Mouse (Mus musculus): ENCODE measurements around the gene Olfr104-ps. TPM values are rescaled to one million over a fixed set of nuclear protein-coding genes. Genes with fewer than 3 reads are reported as not detected.

Gene Olfr104-ps
- polyA plus RNA-seq, 1 experiment from 2014 or later: not detected

Other genes starting within 250 kb of the Olfr104-ps start
- gene Olfr92, start 239.5 kb upstream of the Olfr104-ps start, polyA plus RNA-seq (2014; fragmentation: Nextera tagmentation; extraction: Ambion mirVana): not detected in 2 replicates
- gene Olfr93, start 198.1 kb upstream of the Olfr104-ps start, polyA plus RNA-seq (2014; fragmentation: Nextera tagmentation; extraction: Ambion mirVana): not detected in 2 replicates
- gene Ubd, start 165.7 kb upstream of the Olfr104-ps start, polyA plus RNA-seq (2014; fragmentation: Nextera tagmentation; extraction: Ambion mirVana): not detected in 2 replicates
- gene Olfr94, start 158.6 kb upstream of the Olfr104-ps start, polyA plus RNA-seq (2014; fragmentation: Nextera tagmentation; extraction: Ambion mirVana): not detected in 2 replicates
- not detected in 2 replicates for gene Olfr95, start 146.5 kb upstream of the Olfr104-ps start, polyA plus RNA-seq (2014; fragmentation: Nextera tagmentation; extraction: Ambion mirVana)
- gene Olfr96, start 139.4 kb upstream of the Olfr104-ps start, polyA plus RNA-seq (2014; fragmentation: Nextera tagmentation; extraction: Ambion mirVana): not detected in 2 replicates
- gene Olfr97, start 122.3 kb upstream of the Olfr104-ps start, polyA plus RNA-seq (2014; fragmentation: Nextera tagmentation; extraction: Ambion mirVana): not detected in 2 replicates
- not detected in 2 replicates for gene Olfr98, start 95.8 kb upstream of the Olfr104-ps start, polyA plus RNA-seq (2014; fragmentation: Nextera tagmentation; extraction: Ambion mirVana)
- 1.1 and 1.3 TPM in 2 replicates for gene H2-M3, start 89.4 kb upstream of the Olfr104-ps start, polyA plus RNA-seq (2014; fragmentation: Nextera tagmentation; extraction: Ambion mirVana)
- gene Olfr99, start 76.1 kb upstream of the Olfr104-ps start, polyA plus RNA-seq (2014; fragmentation: Nextera tagmentation; extraction: Ambion mirVana): not detected in 2 replicates
- gene Olfr101, start 55.3 kb upstream of the Olfr104-ps start, polyA plus RNA-seq (2014; fragmentation: Nextera tagmentation; extraction: Ambion mirVana): not detected in 2 replicates
- not detected in 2 replicates for gene Olfr102, start 42.5 kb upstream of the Olfr104-ps start, polyA plus RNA-seq (2014; fragmentation: Nextera tagmentation; extraction: Ambion mirVana)
- not detected in 2 replicates for gene Olfr103, start 19.9 kb upstream of the Olfr104-ps start, polyA plus RNA-seq (2014; fragmentation: Nextera tagmentation; extraction: Ambion mirVana)
- not detected in 2 replicates for gene Olfr105-ps, start 19.5 kb downstream of the Olfr104-ps start, polyA plus RNA-seq (2014; fragmentation: Nextera tagmentation; extraction: Ambion mirVana)
- gene Olfr106-ps, start 30.8 kb downstream of the Olfr104-ps start, polyA plus RNA-seq (2014; fragmentation: Nextera tagmentation; extraction: Ambion mirVana): not detected in 2 replicates
- gene Olfr107, start 39.6 kb downstream of the Olfr104-ps start, polyA plus RNA-seq (2014; fragmentation: Nextera tagmentation; extraction: Ambion mirVana): not detected in 2 replicates
- gene Olfr108, start 85.9 kb downstream of the Olfr104-ps start, polyA plus RNA-seq (2014; fragmentation: Nextera tagmentation; extraction: Ambion mirVana): not detected in 2 replicates
- not detected in 2 replicates for gene Olfr109, start 99.3 kb downstream of the Olfr104-ps start, polyA plus RNA-seq (2014; fragmentation: Nextera tagmentation; extraction: Ambion mirVana)
- not detected in 2 replicates for gene H2-M2, start 124.0 kb downstream of the Olfr104-ps start, polyA plus RNA-seq (2014; fragmentation: Nextera tagmentation; extraction: Ambion mirVana)
- gene Olfr110, start 132.9 kb downstream of the Olfr104-ps start, polyA plus RNA-seq (2014; fragmentation: Nextera tagmentation; extraction: Ambion mirVana): not detected in 2 replicates
- not detected in 2 replicates for gene Olfr111, start 148.4 kb downstream of the Olfr104-ps start, polyA plus RNA-seq (2014; fragmentation: Nextera tagmentation; extraction: Ambion mirVana)
- gene Olfr112, start 209.9 kb downstream of the Olfr104-ps start, polyA plus RNA-seq (2014; fragmentation: Nextera tagmentation; extraction: Ambion mirVana): not detected in 2 replicates
- not detected in 2 replicates for gene Olfr113, start 218.1 kb downstream of the Olfr104-ps start, polyA plus RNA-seq (2014; fragmentation: Nextera tagmentation; extraction: Ambion mirVana)
- gene Olfr114, start 233.2 kb downstream of the Olfr104-ps start, polyA plus RNA-seq (2014; fragmentation: Nextera tagmentation; extraction: Ambion mirVana): not detected in 2 replicates